Mouse (Mus musculus) MEL-GATA-1-ER (cell line): Measurements from ENCODE around the gene Mis18bp1.
"Not testable (repeated sequence)": the region's sequence is repeated elsewhere in the genome, so short reads cannot be mapped to it uniquely, and the experiment has no call there.

Experiments
- DNase-seq: peaks from one replicate; pipeline ENCODE4 v3.0.0-alpha.2; 2012; ENCODE audit warnings: low read depth; ENCODE audit errors: extremely low read depth

Gene Mis18bp1

DNA sequence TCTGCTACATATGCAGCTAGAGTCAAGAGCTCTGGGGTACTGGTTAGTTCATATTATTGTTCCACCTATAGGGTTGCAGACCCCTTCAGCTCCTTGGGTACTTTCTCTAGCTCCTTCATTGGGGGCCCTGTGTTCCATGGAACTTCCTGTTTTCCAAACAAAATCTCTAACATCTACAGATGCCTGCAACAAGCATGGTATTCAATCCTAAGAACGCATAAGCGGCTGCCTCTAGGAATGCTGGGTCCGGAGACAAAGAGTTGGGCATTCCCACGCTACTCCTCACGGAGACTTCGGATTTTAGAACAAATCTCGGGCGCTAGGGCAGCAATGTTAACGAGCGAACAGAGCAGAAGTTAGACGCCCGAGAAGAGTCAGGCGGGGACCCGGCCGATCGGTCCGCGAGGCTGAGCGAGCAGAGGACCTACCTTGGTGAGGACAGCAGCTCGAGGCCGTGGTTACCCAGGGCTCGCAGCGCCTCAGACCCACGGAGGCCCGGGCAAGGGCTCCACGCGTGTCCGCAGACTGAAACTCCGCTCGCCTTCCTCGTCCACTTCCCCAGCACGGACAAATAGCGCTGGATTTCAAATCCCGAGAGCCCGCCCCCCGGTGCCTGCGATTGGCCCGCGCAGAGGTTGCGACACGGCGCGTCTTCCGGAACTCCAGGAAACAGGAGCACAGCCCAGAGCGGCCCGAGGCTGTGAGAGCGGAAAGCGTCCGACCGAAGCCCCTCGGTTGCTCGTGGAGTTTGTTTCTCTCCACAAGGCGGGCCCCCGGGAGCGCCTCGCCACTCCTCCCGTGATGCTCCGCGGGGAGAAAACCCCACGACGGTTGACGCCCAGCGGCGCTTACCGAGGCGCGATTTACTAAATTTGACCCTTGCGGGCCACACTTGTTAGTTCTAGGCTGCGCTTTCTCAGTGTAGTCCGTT lies at the start of gene Mis18bp1:
TSS of gene Mis18bp1 (minus strand) at position 584 of the 931 bp plus-strand sequence.
- peak; percentile 92 for DNase-seq

DNA sequence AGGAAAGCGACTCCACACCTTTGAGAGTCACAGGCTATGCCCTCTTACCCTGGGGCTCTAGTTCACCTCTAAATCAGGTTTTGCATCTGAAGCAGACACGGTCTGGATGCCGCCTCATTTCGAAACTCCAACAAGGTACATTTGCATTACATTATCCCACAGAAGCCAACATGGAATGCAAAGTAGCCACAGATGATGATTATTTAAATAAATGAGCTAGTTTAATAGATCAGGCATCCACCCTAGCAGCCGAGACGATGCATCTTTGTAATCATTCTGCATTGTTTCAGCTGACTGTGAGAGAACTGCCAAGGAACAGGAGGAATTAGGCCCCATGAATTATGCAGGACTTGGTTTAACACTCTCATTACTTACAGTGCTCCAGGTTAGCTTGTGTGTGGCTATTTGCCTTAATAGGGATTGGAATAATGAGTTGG lies 44.0 kb upstream of the Mis18bp1 start:
- DNase-seq = no peak

DNA sequence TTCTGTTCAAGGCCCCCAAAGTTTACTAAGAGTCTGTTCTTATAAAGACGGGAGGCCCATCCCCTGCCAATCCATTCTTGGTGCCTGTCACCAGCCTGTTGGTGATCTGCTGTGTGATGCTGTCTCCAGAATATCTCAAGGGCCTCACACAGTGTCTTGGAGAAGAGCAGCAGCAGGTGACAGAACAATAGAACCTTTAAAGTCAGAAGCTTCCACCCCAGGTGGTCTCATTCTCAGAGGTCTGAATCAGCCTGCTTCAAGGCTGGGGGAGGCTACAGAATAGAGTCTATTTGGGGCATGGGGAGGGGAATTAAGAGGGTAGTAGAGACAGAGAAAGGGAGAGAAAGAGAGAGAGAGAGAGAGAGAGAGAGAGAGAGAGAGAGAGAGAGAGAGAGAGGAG lies 34.0 kb upstream of the Mis18bp1 start:
- no peak for DNase-seq

- no peak for DNase-seq
Observed at GRCm38 (mm10) chr12:65201812-65202211, 29.4 kb upstream of the Mis18bp1 start.

DNA sequence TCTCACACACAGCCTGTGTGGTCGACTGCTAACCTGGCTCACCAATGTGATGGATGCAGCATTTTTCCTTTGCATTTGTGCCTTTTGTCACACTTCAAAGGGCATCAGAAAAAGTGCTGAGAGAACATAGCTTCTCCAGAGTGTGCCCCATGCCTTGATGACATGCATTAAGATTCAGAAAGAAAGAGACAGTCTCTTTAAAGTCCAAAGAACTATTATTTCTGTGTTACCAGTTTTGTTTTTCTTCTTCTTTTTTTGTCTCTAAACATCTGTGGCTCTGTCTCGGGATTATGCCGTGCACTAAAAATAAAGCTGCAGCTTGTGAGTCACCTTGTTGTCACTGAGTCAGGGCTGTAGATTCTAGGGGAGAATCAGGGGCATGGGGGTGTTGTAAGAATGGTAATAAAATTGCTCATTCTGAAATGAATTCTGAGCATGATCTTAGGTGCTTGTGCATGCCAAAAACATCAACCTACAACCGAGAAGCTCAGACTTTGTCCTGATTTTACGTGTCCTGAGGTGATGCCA lies 21.7 kb upstream of the Mis18bp1 start:
- no peak for DNase-seq

DNA sequence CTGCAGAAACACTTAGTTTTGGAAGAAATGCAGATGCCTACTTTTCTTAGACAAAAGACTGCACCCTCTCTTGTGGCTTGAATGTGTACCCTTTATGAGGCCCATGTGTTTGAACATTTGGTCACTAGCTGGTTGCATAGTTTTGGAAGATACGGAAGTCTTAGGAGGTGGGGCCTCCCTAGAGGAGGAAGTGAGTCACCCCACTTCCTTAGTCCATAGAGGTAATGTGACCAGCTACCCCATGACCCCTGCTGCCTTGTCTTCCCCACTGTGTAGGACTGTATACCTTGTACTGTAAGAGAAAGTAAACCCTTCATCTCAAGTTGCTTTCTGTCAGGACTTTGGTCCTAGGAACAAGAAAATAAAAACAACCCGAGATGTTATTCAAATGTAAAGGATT lies 16.8 kb upstream of the Mis18bp1 start:
- DNase-seq = no peak

DNA sequence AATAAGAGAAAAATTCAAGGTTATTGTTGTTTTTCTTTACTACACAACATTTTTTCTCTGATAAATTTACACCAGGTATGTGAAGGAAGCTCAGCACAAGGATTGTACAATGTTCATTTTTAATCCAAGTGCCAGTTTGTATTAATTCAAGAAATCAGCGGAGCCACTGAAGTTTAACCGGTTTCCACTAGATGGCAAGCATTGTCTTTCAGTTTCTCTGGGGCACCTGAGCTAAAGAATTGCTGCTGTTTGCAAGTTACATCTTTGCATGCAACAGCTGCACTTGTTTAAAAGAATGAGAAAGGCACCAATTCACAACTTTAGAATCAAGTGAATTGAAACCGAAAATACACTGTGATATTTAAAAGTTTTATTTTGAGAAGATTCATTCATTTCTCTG lies 15.0 kb upstream of the Mis18bp1 start:
- DNase-seq = no peak

GRCm38 (mm10) chr12:65173736-65174135 lies 1.3 kb upstream of the Mis18bp1 start:
- no peak for DNase-seq

DNA sequence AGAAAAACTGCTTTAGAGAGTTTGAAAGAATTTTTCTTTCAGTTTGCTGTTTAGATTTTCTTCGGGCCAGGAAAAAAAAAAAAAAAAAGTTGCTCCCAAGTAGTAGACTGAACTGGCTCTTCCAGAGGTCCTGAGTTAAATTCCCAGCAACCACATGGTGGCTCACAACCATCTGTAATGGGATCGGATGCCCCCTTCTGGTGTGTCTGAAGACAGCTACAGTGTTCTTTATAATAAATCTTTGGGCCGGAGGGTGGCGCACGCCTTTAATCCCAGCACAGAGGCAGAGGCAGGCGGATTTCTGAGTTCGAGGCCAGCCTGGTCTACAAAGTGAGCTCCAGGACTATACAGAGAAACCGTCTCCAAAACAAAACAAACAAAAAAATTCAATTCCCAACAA lies 555 bp upstream of the Mis18bp1 start:
- not testable (repeated sequence) for DNase-seq

- not testable (repeated sequence) for DNase-seq
Observed at GRCm38 (mm10) chr12:65136121-65136520, 36.3 kb downstream of the Mis18bp1 start.

GRCm38 (mm10) chr12:65119451-65119850 lies 53.0 kb downstream of the Mis18bp1 start:
- DNase-seq = no peak

- no peak for DNase-seq
Observed at GRCm38 (mm10) chr12:65118968-65119367, 53.4 kb downstream of the Mis18bp1 start.

- DNase-seq = not testable (repeated sequence)
Observed at GRCm38 (mm10) chr12:65114978-65115377, 57.4 kb downstream of the Mis18bp1 start.

GRCm38 (mm10) chr12:65113925-65114324 lies 58.5 kb downstream of the Mis18bp1 start:
- DNase-seq = no peak

DNA sequence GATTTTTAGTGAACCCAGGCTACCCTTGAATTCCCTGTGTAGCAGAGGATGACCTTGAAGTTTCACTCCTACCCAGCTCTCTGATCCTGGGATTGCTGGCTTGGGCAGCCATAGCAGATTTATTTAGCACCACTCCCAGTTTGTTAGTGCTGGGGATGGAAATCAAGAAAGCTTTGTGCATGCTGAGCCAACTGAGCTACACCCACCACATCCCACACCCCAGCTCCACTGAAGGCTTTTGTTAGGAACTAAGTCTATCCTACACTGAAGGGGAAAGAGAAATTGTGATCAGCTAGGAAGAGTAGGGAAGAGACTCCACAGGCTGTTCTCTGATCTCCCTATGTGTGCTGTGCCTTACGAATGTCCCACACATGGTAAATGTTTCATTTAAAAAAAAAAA lies 59.6 kb downstream of the Mis18bp1 start:
- no peak for DNase-seq

GRCm38 (mm10) chr12:65111503-65111902 lies 60.9 kb downstream of the Mis18bp1 start:
- no peak for DNase-seq

- no peak for DNase-seq
Observed at GRCm38 (mm10) chr12:65108746-65109145, 63.7 kb downstream of the Mis18bp1 start.
